Mouse (Mus musculus) hindbrain, postnatal 0 days (tissue): Measurements from ENCODE around the gene Nav2. TPM values are rescaled to one million over a fixed set of nuclear protein-coding genes. Genes with fewer than 3 reads are reported as not detected.

Experiments used
- ATAC-seq: fragments of 200-750 bp; cut with Nextera tagmentation; 2 replicates; pipeline ENCODE4 v1.8.0; 2017; ENCODE audit warnings: mild to moderate bottlenecking, moderate TSS enrichment, moderate library complexity
- DNase-seq: peaks from one replicate; pipeline ENCODE4 v3.0.0-alpha.2; 2015; ENCODE audit warnings: low spot score
- H3K27ac ChIP-seq: fragments of 300-500 bp; sonication (generic); 2 replicates; pipeline ENCODE4 v1.5.1; 2014; ENCODE audit warnings: mild to moderate bottlenecking
- H3K27me3 ChIP-seq: fragments of 300-500 bp; sonication (generic); 2 replicates; pipeline ENCODE4 v1.6.1; 2014; ENCODE audit warnings: low read length, mixed read lengths; ENCODE audit not compliant: insufficient read depth
- H3K36me3 ChIP-seq: fragments of 300-500 bp; sonication (generic); 2 replicates; pipeline ENCODE4 v1.6.1; 2014; ENCODE audit warnings: low read length, mixed read lengths; ENCODE audit not compliant: insufficient read depth
- H3K4me1 ChIP-seq: fragments of 300-500 bp; sonication (generic); 2 replicates; pipeline ENCODE4 v1.6.1; 2014; ENCODE audit warnings: antibody characterized with exemption, low read length, mixed read lengths; ENCODE audit not compliant: insufficient read depth
- H3K4me2 ChIP-seq: fragments of 300-500 bp; sonication (generic); 2 replicates; pipeline ENCODE4 v1.6.1; 2014; ENCODE audit warnings: low read depth, mild to moderate bottlenecking, low read length, moderate library complexity, mixed read lengths
- H3K4me3 ChIP-seq: fragments of 300-500 bp; sonication (generic); 2 replicates; pipeline ENCODE4 v1.5.1; 2014; ENCODE audit warnings: low read length
- H3K9ac ChIP-seq: fragments of 300-500 bp; sonication (generic); replicated peaks from 2 replicates; pipeline ENCODE4 v1.6.1; 2014; ENCODE audit warnings: mild to moderate bottlenecking, low read length, moderate library complexity, mixed read lengths
- H3K9me3 ChIP-seq: fragments of 300-500 bp; sonication (generic); 2 replicates; pipeline ENCODE4 v1.6.1; 2016; ENCODE audit warnings: low read length, mixed read lengths
- CTCF ChIP-seq: IDR thresholded peaks from 2 replicates; pipeline ENCODE4 v1.5.1; 2016; ENCODE audit warnings: antibody characterized with exemption, control low read depth, low read depth
- WGBS: fragments of 180-500 bp; shearing (Covaris S2); extraction: QIAGEN DNeasy Blood & Tissue Kit; methylation state at CpG from one replicate; pipeline ENCODE4 v1.1.7; 2014; 5-methylcytosine and 5-hydroxymethylcytosine counted together
- polyA plus RNA-seq: library from polyadenylated mRNA; unstranded; fragments of >200 nt; fragmentation: Nextera tagmentation; extraction: Ambion mirVana; gene quantifications from 2 replicates; pipeline ENCODE4 v1.2.1, GENCODE M21; 2015
- total RNA-seq: library from RNA; depleted of rRNA; stranded (reverse); fragments of >200 nt; gene quantifications from 2 replicates; pipeline ENCODE4 v1.2.3, GENCODE M21; 2014

The Nav2 gene
- total and polyA plus RNA-seq, 2 experiments from 2014 or later, result 20.1 to 64.7 TPM

- no peaks in the 10 kb centered on the region for H3K9me3 ChIP-seq
Measured at GRCm38 (mm10) chr7:49589635-49590034, 681.1 kb downstream of the Nav2 start.

GRCm38 (mm10) chr7:49597776-49598175 is 689.3 kb downstream of the Nav2 start:
- Histone ChIP-seq H3K4me3 (no peak overlapping the region), H3K36me3 (peaks cover 53% of the 10 kb centered on the region), H3K4me1 (no peaks in the 10 kb centered on the region), H3K27ac (no peak overlapping the region), H3K9ac (no peak overlapping the region), H3K4me2 (no peak overlapping the region), H3K9me3 (no peaks in the 10 kb centered on the region), H3K27me3 (no peaks in the 10 kb centered on the region)
- ATAC-seq, result no peak
- TF ChIP-seq CTCF, result no peak
- whole genome bisulfite sequencing, result 76% methylated on average over 3 of the region's 3 CpGs
- DNase-seq, result no peak

More at GRCm38 (mm10) chr7:49589635-49590034, 681.1 kb downstream of the Nav2 start:
- TF ChIP-seq CTCF, result no peak
- H3K4me2 ChIP-seq, result no peak overlapping the region
- H3K36me3 ChIP-seq, result peaks cover 63% of the 10 kb centered on the region; the same call in 1 of the 2 replicates
- 86% methylated on average over 8 of the region's 8 CpGs for whole genome bisulfite sequencing
- no peak for ATAC-seq
- H3K27ac ChIP-seq, result no peak overlapping the region
- no peak overlapping the region for H3K4me3 ChIP-seq
- no peak for DNase-seq
- H3K4me1 ChIP-seq, result no peaks in the 10 kb centered on the region
- no peak overlapping the region for H3K9ac ChIP-seq
- no peaks in the 10 kb centered on the region for H3K27me3 ChIP-seq

- DNase-seq, result no peak
- WGBS, result 93% methylated on average over 13 of the region's 13 CpGs
Measured at GRCm38 (mm10) chr7:49598225-49598624, 689.7 kb downstream of the Nav2 start.

DNA sequence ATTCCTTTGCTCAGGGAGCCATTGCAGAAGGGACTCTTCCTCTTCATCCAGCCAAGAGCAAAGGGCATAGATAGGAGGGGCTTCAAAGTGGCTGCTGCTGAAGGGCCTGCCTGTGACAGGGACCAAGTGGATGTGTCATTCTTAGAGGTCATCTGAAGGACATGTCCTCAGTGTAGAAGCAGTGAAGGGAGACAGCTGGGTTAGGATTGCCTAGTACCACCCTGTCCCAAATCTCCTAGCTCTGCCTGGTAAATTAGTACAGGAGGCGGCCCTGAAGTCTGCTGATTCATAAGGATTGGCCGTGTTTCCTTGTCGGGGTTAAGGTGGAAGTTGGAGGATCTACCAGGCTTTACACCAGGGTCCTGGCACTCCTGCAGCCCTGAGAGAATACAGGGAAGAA is 691.4 kb downstream of the Nav2 start:
- WGBS, result 87% methylated on average over 3 of the region's 3 CpGs

More at GRCm38 (mm10) chr7:49598225-49598624, 689.7 kb downstream of the Nav2 start:
- Histone ChIP-seq H3K27ac (no peak overlapping the region), H3K9me3 (no peaks in the 10 kb centered on the region), H3K4me3 (no peak overlapping the region), H3K4me2 (no peak overlapping the region), H3K27me3 (no peaks in the 10 kb centered on the region), H3K4me1 (no peaks in the 10 kb centered on the region), H3K9ac (no peak overlapping the region), H3K36me3 (peaks cover 53% of the 10 kb centered on the region)
- ATAC-seq, result no peak
- TF ChIP-seq CTCF, result no peak

DNA sequence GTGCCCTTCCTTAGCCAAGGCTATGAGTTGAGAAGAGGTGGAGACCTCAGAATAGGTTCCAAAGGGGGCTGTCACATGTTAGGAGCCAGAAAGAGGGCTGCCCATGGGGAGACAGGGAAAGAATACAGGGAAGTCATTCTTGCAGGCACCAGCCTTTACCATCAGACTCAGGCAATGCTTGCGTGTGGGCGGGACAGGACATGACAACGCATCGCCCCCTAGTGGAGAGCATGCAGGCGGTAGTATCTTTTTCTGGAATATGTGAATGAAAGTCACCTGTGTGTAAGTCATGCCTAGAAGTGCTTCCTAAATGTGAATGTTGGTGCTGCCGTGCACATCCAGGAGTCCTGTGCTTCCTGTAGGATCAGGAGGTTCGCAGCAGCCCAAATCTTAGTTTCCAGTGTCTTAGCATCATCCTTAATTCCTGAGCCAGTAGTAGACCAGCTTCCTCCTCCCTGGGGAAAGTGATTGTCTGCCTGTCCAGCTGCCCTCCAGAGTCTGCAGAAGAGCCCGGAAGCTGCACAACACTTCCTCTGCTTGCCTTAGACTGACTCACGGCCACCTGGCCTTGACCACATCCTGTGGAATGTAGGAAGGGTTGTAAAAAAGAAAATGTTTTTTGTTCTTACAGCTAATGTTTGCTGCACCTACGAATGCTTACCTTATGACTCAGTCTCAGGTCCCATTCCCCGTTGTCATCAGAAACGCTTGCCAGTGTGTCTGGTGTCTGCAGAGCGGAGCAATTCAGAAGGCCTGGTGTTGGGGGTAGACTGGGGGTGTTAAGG is 692.9 kb downstream of the Nav2 start:
- DNase-seq (peak; percentile 81), ATAC-seq (peak; percentile 67; the same call in 1 of the 2 replicates)
- Histone ChIP-seq H3K9me3 (no peaks in the 10 kb centered on the region), H3K36me3 (peaks cover 54% of the 10 kb centered on the region), H3K27ac (no peak overlapping the region), H3K27me3 (no peaks in the 10 kb centered on the region), H3K4me3 (no peak overlapping the region), H3K4me2 (no peak overlapping the region), H3K4me1 (no peaks in the 10 kb centered on the region), H3K9ac (no peak overlapping the region)
- 60% methylated on average over 13 of the region's 13 CpGs for WGBS
- TF ChIP-seq CTCF, result peak; percentile 88

More for the DNA sequence above, 691.4 kb downstream of the Nav2 start:
- no peak for TF ChIP-seq CTCF
- no peak overlapping the region for H3K9ac ChIP-seq
- H3K4me2 ChIP-seq, result no peak overlapping the region
- H3K36me3 ChIP-seq, result peaks cover 46% of the 10 kb centered on the region
- H3K4me1 ChIP-seq, result no peaks in the 10 kb centered on the region
- H3K9me3 ChIP-seq, result no peaks in the 10 kb centered on the region
- H3K27ac ChIP-seq, result no peak overlapping the region
- DNase-seq (no peak), ATAC-seq (no peak)
- H3K4me3 ChIP-seq, result no peak overlapping the region
- H3K27me3 ChIP-seq, result no peaks in the 10 kb centered on the region

- Histone ChIP-seq H3K4me3 (no peak overlapping the region), H3K4me1 (no peaks in the 10 kb centered on the region), H3K36me3 (peaks cover 38% of the 10 kb centered on the region), H3K27ac (no peak overlapping the region), H3K9me3 (no peaks in the 10 kb centered on the region), H3K4me2 (no peak overlapping the region), H3K27me3 (no peaks in the 10 kb centered on the region), H3K9ac (no peak overlapping the region)
- 90% methylated on average over 14 of the region's 14 CpGs for WGBS
- TF ChIP-seq CTCF, result no peak
- ATAC-seq (no peak), DNase-seq (no peak)
Measured at GRCm38 (mm10) chr7:49604244-49604643, 695.7 kb downstream of the Nav2 start.
